Mouse (Mus musculus) limb, embryonic 12.5 days (tissue): ENCODE data around the gene Lat2. TPM values are rescaled to one million over a fixed set of nuclear protein-coding genes. Genes with fewer than 3 reads are reported as not detected.

Source experiments
- ATAC-seq: fragments of 200-750 bp; cut with Nextera tagmentation; 2 replicates; pipeline ENCODE4 v1.8.0; 2017; ENCODE audit warnings: low read depth, moderate TSS enrichment; ENCODE audit not compliant: insufficient number of reproducible peaks, insufficient read depth, low FRiP score, low TSS enrichment
- H3K27ac ChIP-seq: fragments of 300-500 bp; sonication (generic); 2 replicates; pipeline ENCODE4 v1.5.1; 2016; ENCODE audit warnings: mild to moderate bottlenecking, moderate library complexity
- H3K27me3 ChIP-seq: fragments of 300-500 bp; sonication (generic); 2 replicates; pipeline ENCODE4 v1.6.1; 2016; ENCODE audit warnings: mild to moderate bottlenecking, moderate library complexity
- H3K36me3 ChIP-seq: fragments of 300-500 bp; sonication (generic); 2 replicates; pipeline ENCODE4 v1.6.1; 2016; ENCODE audit warnings: mild to moderate bottlenecking, moderate library complexity
- H3K4me1 ChIP-seq: fragments of 300-500 bp; sonication (generic); replicated peaks from 2 replicates; pipeline ENCODE4 v1.6.1; 2016
- H3K4me2 ChIP-seq: fragments of 300-500 bp; sonication (generic); 2 replicates; pipeline ENCODE4 v1.6.1; 2016; ENCODE audit warnings: mild to moderate bottlenecking, moderate library complexity
- H3K4me3 ChIP-seq: fragments of 300-500 bp; sonication (generic); replicated peaks from 2 replicates; pipeline ENCODE4 v1.5.1; 2016; ENCODE audit warnings: mild to moderate bottlenecking
- H3K9ac ChIP-seq: fragments of 300-500 bp; sonication (generic); replicated peaks from 2 replicates; pipeline ENCODE4 v1.6.1; 2016; ENCODE audit warnings: mild to moderate bottlenecking, moderate library complexity
- H3K9me3 ChIP-seq: fragments of 300-500 bp; sonication (generic); 2 replicates; pipeline ENCODE4 v1.6.1; 2016; ENCODE audit warnings: mild to moderate bottlenecking, moderate library complexity
- WGBS: fragments of 180-500 bp; shearing (Covaris S2); methylation state at CpG from one replicate; pipeline ENCODE4 v1.1.7; 2016; 5-methylcytosine and 5-hydroxymethylcytosine counted together
- polyA plus RNA-seq: library from polyadenylated mRNA; unstranded; fragments of >200 nt; fragmentation: Nextera tagmentation; extraction: Ambion mirVana; gene quantifications from 2 replicates; pipeline ENCODE4 v1.2.1, GENCODE M21; 2016

Gene Lat2
- polyA plus RNA-seq, 1 experiment from 2014 or later, result 3.9 TPM

GRCm38 (mm10) chr5:134613727-134614126, 1.1 kb downstream of the Lat2 start:
- no peak for ATAC-seq
- WGBS, result 85% methylated on average over 9 of the region's 9 CpGs
- no peaks in the 10 kb centered on the region for H3K27me3 ChIP-seq
- no peak overlapping the region for H3K4me3 ChIP-seq
- H3K27ac ChIP-seq, result 0 out of 2 replicates have a peak overlapping the region, but pooled peaks have one; percentile 35
- peaks cover 35% of the 10 kb centered on the region for H3K36me3 ChIP-seq
- no peak overlapping the region for H3K9ac ChIP-seq
- H3K4me2 ChIP-seq, result no peak overlapping the region
- no peaks in the 10 kb centered on the region for H3K4me1 ChIP-seq
- H3K9me3 ChIP-seq, result no peaks in the 10 kb centered on the region

GRCm38 (mm10) chr5:134611810-134612521, 2.9 kb downstream of the Lat2 start:
- Histone ChIP-seq H3K4me2 (no peak overlapping the region), H3K27ac (0 out of 2 replicates have a peak overlapping the region, but pooled peaks have one; percentile 23), H3K4me1 (no peaks in the 10 kb centered on the region), H3K9ac (no peak overlapping the region), H3K36me3 (peaks cover 19% of the 10 kb centered on the region), H3K27me3 (no peaks in the 10 kb centered on the region), H3K4me3 (no peak overlapping the region), H3K9me3 (no peaks in the 10 kb centered on the region)
- ATAC-seq, result no peak
- 62% methylated on average over 8 of the region's 8 CpGs for WGBS

- ATAC-seq, result no peak
- no peak overlapping the region for H3K4me2 ChIP-seq
- no peaks in the 10 kb centered on the region for H3K9me3 ChIP-seq
- no peaks in the 10 kb centered on the region for H3K27me3 ChIP-seq
- H3K27ac ChIP-seq, result no peak overlapping the region
- no peaks in the 10 kb centered on the region for H3K4me1 ChIP-seq
- H3K4me3 ChIP-seq, result no peak overlapping the region
- 83% methylated on average over 12 of the region's 12 CpGs for WGBS
- no peak overlapping the region for H3K9ac ChIP-seq
- H3K36me3 ChIP-seq, result peaks cover 7% of the 10 kb centered on the region
Observed at GRCm38 (mm10) chr5:134609916-134610643, 4.7 kb downstream of the Lat2 start.

- ATAC-seq, result no peak
- Histone ChIP-seq H3K4me2 (no peak overlapping the region), H3K27ac (no peak overlapping the region), H3K4me1 (no peaks in the 10 kb centered on the region), H3K27me3 (no peaks in the 10 kb centered on the region), H3K9ac (no peak overlapping the region; the same call in 1 of the 2 replicates), H3K9me3 (no peaks in the 10 kb centered on the region), H3K36me3 (0 out of 2 replicates have a peak, but pooled peaks cover 3% of the 10 kb centered on the region), H3K4me3 (no peak overlapping the region)
- 70% methylated on average over 5 of the region's 5 CpGs for WGBS
Observed at GRCm38 (mm10) chr5:134607121-134607520, 7.7 kb downstream of the Lat2 start.

GRCm38 (mm10) chr5:134606314-134606713, 8.5 kb downstream of the Lat2 start:
- H3K4me1 ChIP-seq, result no peaks in the 10 kb centered on the region
- H3K9me3 ChIP-seq, result no peaks in the 10 kb centered on the region
- no peak overlapping the region for H3K4me3 ChIP-seq
- H3K36me3 ChIP-seq, result 0 out of 2 replicates have a peak, but pooled peaks cover 3% of the 10 kb centered on the region
- no peak overlapping the region for H3K27ac ChIP-seq
- no peaks in the 10 kb centered on the region for H3K27me3 ChIP-seq
- H3K4me2 ChIP-seq, result no peak overlapping the region
- no peak overlapping the region for H3K9ac ChIP-seq
- ATAC-seq, result no peak

GRCm38 (mm10) chr5:134604376-134604775, 10.4 kb downstream of the Lat2 start:
- Histone ChIP-seq H3K4me2 (no peak overlapping the region), H3K27me3 (no peaks in the 10 kb centered on the region), H3K9me3 (no peaks in the 10 kb centered on the region), H3K36me3 (peaks cover 9% of the 10 kb centered on the region), H3K4me3 (no peak overlapping the region), H3K9ac (no peak overlapping the region), H3K4me1 (peaks cover 7% of the 10 kb centered on the region), H3K27ac (no peak overlapping the region)
- 82% methylated on average over 11 of the region's 11 CpGs for WGBS
- ATAC-seq, result no peak

- H3K36me3 ChIP-seq, result peaks cover 70% of the 10 kb centered on the region
- ATAC-seq, result no peak
- 85% methylated on average over 10 of the region's 10 CpGs for WGBS
Observed at GRCm38 (mm10) chr5:134597711-134598110, 17.1 kb downstream of the Lat2 start.

GRCm38 (mm10) chr5:134593093-134593492, 21.7 kb downstream of the Lat2 start:
- whole genome bisulfite sequencing, result 90% methylated on average over 9 of the region's 9 CpGs
- Histone ChIP-seq H3K27me3 (no peaks in the 10 kb centered on the region), H3K4me3 (no peak overlapping the region), H3K4me2 (no peak overlapping the region), H3K9ac (0 out of 2 replicates have a peak overlapping the region, but pooled peaks have one; percentile 18), H3K9me3 (no peaks in the 10 kb centered on the region), H3K27ac (no peak overlapping the region), H3K36me3 (peaks cover 96% of the 10 kb centered on the region), H3K4me1 (no peaks in the 10 kb centered on the region)
- no peak for ATAC-seq

More at GRCm38 (mm10) chr5:134597711-134598110, 17.1 kb downstream of the Lat2 start:
- Histone ChIP-seq H3K9ac (no peak overlapping the region), H3K4me1 (peaks cover 8% of the 10 kb centered on the region), H3K4me3 (no peak overlapping the region), H3K9me3 (no peaks in the 10 kb centered on the region), H3K4me2 (no peak overlapping the region), H3K27me3 (no peaks in the 10 kb centered on the region), H3K27ac (no peak overlapping the region)

GRCm38 (mm10) chr5:134592026-134592581, 22.7 kb downstream of the Lat2 start:
- Histone ChIP-seq H3K4me1 (no peaks in the 10 kb centered on the region), H3K9ac (no peak overlapping the region), H3K4me2 (no peak overlapping the region), H3K9me3 (no peaks in the 10 kb centered on the region), H3K27me3 (no peaks in the 10 kb centered on the region), H3K4me3 (no peak overlapping the region), H3K27ac (no peak overlapping the region), H3K36me3 (peaks cover 94% of the 10 kb centered on the region)
- 93% methylated on average over 11 of the region's 11 CpGs for WGBS
- no peak for ATAC-seq

GRCm38 (mm10) chr5:134589900-134590299, 24.9 kb downstream of the Lat2 start:
- Histone ChIP-seq H3K4me1 (no peaks in the 10 kb centered on the region), H3K9me3 (no peaks in the 10 kb centered on the region), H3K4me3 (no peak overlapping the region), H3K27ac (no peak overlapping the region), H3K27me3 (no peaks in the 10 kb centered on the region), H3K4me2 (no peak overlapping the region), H3K36me3 (peaks cover 86% of the 10 kb centered on the region), H3K9ac (no peak overlapping the region)
- 93% methylated on average over 3 of the region's 3 CpGs for WGBS
- no peak for ATAC-seq

GRCm38 (mm10) chr5:134584798-134585197, 30.0 kb downstream of the Lat2 start:
- H3K9me3 ChIP-seq, result no peaks in the 10 kb centered on the region
- no peak overlapping the region for H3K27ac ChIP-seq
- H3K27me3 ChIP-seq, result no peaks in the 10 kb centered on the region
- H3K9ac ChIP-seq, result no peak overlapping the region
- H3K4me1 ChIP-seq, result peaks cover 12% of the 10 kb centered on the region
- H3K4me2 ChIP-seq, result no peak overlapping the region
- WGBS, result 90% methylated on average over 5 of the region's 5 CpGs
- ATAC-seq, result no peak
- no peak overlapping the region for H3K4me3 ChIP-seq
- H3K36me3 ChIP-seq, result peaks cover 40% of the 10 kb centered on the region
